7 mouse cellular contexts compared by ENCODE assay signal in the genomic region with DNA sequence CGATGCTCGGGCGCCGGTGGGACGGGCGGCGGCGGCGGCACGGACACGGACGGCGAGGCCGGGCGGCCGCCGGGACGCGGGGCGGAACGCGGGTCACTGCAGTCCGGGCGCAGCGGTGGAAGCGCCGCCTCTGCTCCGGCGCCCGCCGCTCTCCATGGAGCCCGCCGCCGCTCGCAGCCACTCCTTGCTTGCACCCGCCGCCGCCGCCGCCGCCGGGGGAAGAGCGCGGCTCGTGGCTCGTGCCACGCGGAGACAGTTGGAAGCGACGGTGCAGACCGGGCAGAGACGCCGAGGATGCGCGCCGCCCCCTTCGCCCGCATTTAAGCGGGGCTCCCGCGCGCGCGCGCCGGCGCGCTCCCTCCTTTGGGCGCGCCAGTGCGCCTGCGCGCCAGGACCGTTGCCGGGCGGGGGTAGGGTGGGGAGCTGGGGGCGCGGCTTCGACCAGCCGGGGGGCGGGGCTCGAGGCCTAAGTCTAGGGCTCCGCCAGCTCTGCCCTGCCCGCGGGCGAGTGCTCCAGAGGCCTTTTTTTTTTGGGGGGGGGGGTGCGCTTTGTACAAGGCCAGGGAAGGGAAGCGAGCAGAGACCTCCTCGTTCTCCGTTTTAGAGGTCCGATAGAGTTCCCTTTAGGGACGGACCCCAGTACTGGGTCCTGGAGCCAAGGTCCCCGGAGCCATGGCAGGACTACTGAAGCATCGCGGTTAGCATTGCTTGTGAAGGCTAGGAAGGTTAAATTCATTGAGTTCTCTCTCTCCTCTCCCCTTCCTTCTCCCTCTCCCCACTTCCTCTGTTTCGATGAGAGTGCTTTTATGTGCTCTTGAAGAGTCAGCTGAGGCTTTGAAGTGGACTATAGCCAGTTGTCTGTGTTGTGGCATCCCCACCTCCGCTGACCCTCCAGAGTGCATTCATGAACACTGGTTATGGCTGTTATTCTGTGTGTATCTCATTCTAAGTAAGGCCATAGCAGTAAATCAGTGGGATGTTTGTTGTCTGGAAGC. TPM values are rescaled to one million over a fixed set of nuclear protein-coding genes. Genes with fewer than 3 reads are reported as not detected.
DNase-seq lines count a peak whose midpoint lies in the region; ATAC-seq lines count a peak whose summit lies in the region.

A gene (minus strand): TSS at position 296 of the 995 bp plus-strand sequence.

- H3K27me3 ChIP-seq in midbrain, embryonic 10.5 days (ENCODE audit: low read depth, poor library complexity, severe bottlenecking), result no peaks in the 10 kb centered on the region

- peaks cover 17% of the 10 kb centered on the region for H3K36me3 ChIP-seq in midbrain, embryonic 10.5 days

- DNase-seq in adrenal gland, adult (ENCODE audit: inconsistent age in 2 of 2, low spot score in 1 of 2), result peak; percentile 89 to 94
- DNase-seq in embryo, embryonic 10 days (ENCODE audit: low spot score), result peak; percentile 90
- DNase-seq in gastrocnemius, postnatal 14 days, result peak; percentile 92
- peak; percentile 82 to 87 for DNase-seq in left cerebral cortex, postnatal 25 days (ENCODE audit: low spot score in 2 of 2)
- DNase-seq in midbrain, embryonic 10.5 days (ENCODE audit: low spot score), result peak; percentile 92
- DNase-seq in skeletal muscle tissue, adult 2 months (ENCODE audit: low read depth, low spot score), result peak; percentile 93

- no peaks in the 10 kb centered on the region for H3K9me3 ChIP-seq in midbrain, embryonic 10.5 days (replicated peaks)

- H3K27ac ChIP-seq in midbrain, embryonic 10.5 days (replicated peaks), result peak within 1 kb of the TSS; percentile 97

- H3K4me3 ChIP-seq in midbrain, embryonic 10.5 days, result peak within 1 kb of the TSS; percentile 84

- H3K4me1 ChIP-seq in midbrain, embryonic 10.5 days, result peaks cover 57% of the 10 kb centered on the region

- ATAC-seq in inflammation-experienced regulatory T-cells, adult 6 months, result peak; percentile 63

- WGBS in midbrain, embryonic 10.5 days, result 1% methylated on average over 96 of the region's 97 CpGs

- intact Hi-C loops in gastrocnemius, postnatal 14 days (cut with DNase I; ENCODE audit: low total_unique reads), result loop anchor here (10.0 kb wide), 1 partner anchor 101 kb away; no protein-coding TSS in a partner anchor
- intact Hi-C loops in left cerebral cortex, postnatal 25 days (cut with DNase I), result loop anchor here (1.0 to 5.0 kb wide), 5 partner anchors 33 to 143 kb away; a partner anchor contains a TSS

RNA-seq across cellular contexts. Expression of the gene that starts here (rescaled TPM):
- 100 to 1,000 TPM; 173 to 192 TPM for total RNA-seq in gastrocnemius, postnatal 14 days (2021)
- polyA plus RNA-seq in inflammation-experienced regulatory T-cells, adult 6 months (2017; shearing (Covaris generic)), result 10 to 100 TPM in 2 of 3 experiments, 1 to 10 TPM in 1; 9.7 to 17.0 (median 12.9) TPM
- 100 to 1,000 TPM; 146 to 170 TPM for total RNA-seq in left cerebral cortex, postnatal 25 days (2021)
- 90.8 and 91.5 TPM in 2 replicates for polyA plus RNA-seq in midbrain, embryonic 10.5 days (2016; fragmentation: Nextera tagmentation; extraction: Ambion mirVana)

Comparison
In these comparisons a context has a peak if more than half of its experiments do, and no peak if none do; other contexts are left out.
1. Peak in every context shown above with its lines: DNase-seq, ATAC-seq, H3K4me3 ChIP-seq and H3K27ac ChIP-seq.